Mouse (Mus musculus) heart, postnatal 0 days (tissue): ENCODE results near the gene Hic2.

ENCODE experiments used
- CTCF ChIP-seq: IDR thresholded peaks from 2 replicates; pipeline ENCODE4 v1.5.1; 2016; ENCODE audit warnings: antibody characterized with exemption, control low read depth, low read depth
- EP300 ChIP-seq: IDR thresholded peaks from 2 replicates; pipeline ENCODE4 v1.6.1; 2016; ENCODE audit warnings: antibody characterized with exemption, low read depth

- TF ChIP-seq EP300, result no peak
- no peak for TF ChIP-seq CTCF
These were observed 19.5 kb downstream of the Hic2 start for GRCm38 (mm10) chr16:17252841-17253240.
